Mouse (Mus musculus) activated CD4-positive, CD25-positive, alpha-beta regulatory T cell, adult 9 weeks (primary cell): ENCODE data around the gene C1qtnf9. TPM values are rescaled to one million over a fixed set of nuclear protein-coding genes. Genes with fewer than 3 reads are reported as not detected.

Source experiments
- polyA plus RNA-seq: library from polyadenylated mRNA; unstranded; fragments of 100-300 nt; shearing (Covaris generic); gene quantifications from one replicate; pipeline ENCODE4 v1.2.1, GENCODE M21; 2017

C1qtnf9 gene
- polyA plus RNA-seq = not detected

DNA sequence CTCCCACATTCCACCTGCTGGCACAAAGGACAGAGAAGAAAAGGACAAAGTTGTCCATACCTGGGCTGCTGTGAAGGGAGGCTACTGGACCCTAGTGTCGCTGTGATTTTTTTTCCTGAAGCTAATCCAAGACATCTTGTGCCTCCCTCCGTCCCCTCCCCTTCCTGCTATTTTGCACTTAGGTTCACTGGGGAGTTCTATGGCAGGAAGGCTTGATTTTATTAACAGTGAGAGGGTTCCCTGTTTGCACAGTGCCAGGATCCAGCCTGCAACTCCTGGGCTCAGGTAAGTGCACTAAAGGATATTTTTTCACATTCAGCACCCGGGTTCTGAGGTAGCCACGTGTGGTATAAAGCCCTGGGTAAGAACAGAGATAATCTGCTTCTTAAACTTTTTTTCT is at the start of gene C1qtnf9:
Gene C1qtnf9 (plus strand): TSS at position 251 of the 400 bp plus-strand sequence.

DNA sequence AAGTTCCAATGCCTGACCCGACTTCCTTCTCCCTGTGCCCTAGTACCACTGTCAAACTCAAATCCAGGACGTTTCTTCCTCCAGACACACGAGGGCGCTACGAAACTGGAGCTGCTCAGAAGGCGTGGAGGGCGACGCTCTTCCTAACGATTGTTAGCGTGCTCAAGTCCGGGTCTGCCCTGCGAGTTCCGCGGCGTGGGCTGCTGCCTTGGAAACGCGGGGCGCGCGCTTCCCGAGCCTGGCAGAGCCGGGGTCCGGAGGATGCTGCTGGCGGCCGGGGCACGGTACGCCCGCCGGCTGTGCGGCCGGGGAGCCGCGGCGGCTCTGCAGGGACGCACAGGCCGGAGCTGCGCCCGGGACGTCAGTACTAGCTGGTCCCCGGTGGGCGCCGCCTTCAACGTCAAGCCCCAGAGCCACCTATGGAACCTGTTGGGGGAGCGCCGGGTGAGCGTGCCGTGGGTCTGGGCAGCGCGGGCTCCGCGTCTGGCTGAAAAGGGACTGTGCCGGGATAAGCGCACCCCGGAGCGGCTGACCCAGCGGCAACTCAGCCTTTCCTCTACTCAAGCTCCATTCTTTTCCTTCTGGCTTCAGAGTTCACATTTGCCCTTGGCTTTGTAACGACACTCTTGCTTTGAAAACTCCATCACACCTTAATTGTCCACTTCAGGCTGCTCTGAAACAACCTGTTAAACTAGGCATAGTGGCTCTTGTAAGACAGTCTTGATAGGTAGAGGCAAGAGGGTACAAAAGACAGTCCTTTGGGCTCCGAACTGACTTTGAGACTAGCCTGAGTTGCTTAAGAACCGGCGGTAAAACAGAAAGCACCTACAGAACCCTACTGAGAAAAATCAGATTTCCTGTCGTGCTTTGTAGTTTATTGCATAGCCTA is 16.7 kb downstream of the C1qtnf9 start, which contains the start of gene Mipep:
Gene Mipep (plus strand): TSS at position 147 of the 889 bp plus-strand sequence.

Other genes with a start within 250 kb of the C1qtnf9 start
- gene Spata13, start 134.1 kb upstream of the C1qtnf9 start, polyA plus RNA-seq = 211 TPM
- gene Mipep, start 16.4 kb downstream of the C1qtnf9 start, polyA plus RNA-seq = 2.3 TPM